Mouse (Mus musculus) cerebellum, adult 8-10 months (tissue): Measurements from ENCODE around the gene Adssl1.

ENCODE experiments used
- DNase-seq: peaks from one replicate; pipeline ENCODE4 v3.0.0; 2022

Gene Adssl1

GRCm38 (mm10) chr12:112619686-112620353, at the start of gene Adssl1:
Gene Adssl1 (plus strand): TSS chr12:112620045.
- peak; percentile 51 for DNase-seq

DNA sequence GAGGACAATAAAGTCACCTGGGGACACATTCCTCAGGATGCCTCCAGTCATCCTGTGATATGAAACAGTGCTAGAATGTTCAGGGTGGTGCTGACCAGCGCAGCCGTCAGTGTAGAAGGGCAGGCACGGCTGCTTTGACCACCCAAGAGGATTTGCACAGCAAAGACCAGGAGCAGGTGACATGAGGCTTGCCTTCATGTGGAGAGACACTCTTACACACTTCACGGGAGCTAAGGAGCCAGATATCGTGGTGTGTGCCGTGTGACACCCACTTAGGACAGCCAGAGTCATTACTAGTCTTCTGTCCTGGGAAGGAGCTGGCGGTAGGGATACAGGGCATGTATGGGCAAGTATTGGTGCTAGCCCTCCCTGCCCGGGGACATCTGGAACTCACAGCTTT, 49.7 kb upstream of the Adssl1 start:
- DNase-seq, result no peak

DNA sequence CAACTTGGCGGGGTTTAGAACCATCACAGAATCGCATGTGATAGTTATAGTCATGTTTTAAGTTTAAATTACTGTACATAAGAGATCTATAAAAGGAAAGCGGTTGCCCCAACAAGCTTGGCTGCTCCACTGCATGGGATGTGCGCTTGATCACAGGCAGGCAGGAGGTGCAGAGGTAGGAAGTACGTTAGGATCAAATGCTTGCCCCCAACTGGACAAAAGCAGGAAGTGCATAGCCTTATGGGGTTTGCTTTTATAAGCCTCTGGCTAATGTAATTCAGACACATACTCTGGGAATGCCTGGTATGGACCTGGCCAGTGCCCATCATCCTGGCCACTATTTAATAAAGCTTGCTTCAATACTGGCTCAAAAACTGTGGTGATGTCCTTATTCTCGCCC, 48.8 kb upstream of the Adssl1 start:
- no peak for DNase-seq

- no peak for DNase-seq
Measured at GRCm38 (mm10) chr12:112575274-112575986, 44.4 kb upstream of the Adssl1 start.

DNA sequence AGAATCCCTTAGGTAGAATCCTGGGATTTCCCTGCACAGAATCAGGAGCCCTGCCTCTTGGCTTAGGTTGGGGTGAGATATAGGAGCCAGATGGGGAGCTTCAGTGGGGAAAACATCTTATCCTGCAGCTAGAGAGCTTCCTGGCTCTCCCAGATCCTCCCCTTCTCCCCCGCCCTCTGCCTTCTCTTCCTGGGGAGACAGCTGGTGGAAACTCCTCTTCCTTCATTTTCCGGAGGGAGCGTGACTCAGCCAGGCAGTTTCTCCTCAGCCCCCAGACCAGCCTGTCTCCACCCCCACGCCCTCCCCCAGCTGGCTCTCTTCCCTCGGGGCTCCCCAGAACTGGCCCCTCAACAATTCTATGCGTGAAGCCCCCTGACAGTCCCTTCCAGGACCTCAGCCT, 43.5 kb upstream of the Adssl1 start:
- DNase-seq, result no peak

GRCm38 (mm10) chr12:112576749-112577148, 43.1 kb upstream of the Adssl1 start:
- DNase-seq, result no peak

DNA sequence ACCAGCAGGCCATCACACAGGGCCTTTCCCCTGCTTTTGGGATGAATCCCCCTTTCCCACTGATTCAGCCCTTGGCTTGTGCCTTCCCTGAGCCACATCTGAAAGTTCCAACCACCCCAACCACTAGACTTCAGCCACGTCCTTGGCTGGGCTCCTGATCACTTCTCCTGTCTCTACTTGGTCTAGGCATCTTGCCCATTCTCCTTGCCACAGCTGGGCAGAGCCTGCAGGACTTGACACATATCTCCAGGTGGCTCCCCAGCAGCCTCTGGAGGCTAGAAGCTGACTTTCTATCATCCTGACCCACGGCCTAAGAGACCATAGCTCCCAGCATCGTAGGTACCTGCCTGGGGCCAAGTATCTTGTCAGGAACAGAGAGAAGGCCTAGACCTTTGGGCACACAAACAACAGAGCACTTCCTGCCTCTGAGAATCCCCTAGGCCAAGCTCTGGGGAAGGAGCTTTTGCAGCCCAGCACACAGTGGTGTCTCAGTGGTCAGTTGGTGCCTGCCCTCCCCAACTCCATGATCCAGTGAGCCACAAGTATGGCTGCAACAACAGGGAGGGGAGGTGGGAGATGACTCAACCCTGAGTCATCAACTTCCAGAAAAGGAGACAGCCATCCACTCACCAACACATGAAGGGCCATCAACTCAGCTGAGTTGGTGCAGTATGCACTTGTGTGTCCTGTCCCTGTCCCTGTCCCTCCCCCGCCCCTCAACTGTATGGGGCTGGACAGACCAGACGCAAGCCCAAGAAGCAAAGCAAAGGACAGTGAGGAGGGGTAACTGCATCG, 41.4 kb upstream of the Adssl1 start:
- no peak for DNase-seq

GRCm38 (mm10) chr12:112579430-112579829, 40.4 kb upstream of the Adssl1 start:
- DNase-seq, result no peak

DNA sequence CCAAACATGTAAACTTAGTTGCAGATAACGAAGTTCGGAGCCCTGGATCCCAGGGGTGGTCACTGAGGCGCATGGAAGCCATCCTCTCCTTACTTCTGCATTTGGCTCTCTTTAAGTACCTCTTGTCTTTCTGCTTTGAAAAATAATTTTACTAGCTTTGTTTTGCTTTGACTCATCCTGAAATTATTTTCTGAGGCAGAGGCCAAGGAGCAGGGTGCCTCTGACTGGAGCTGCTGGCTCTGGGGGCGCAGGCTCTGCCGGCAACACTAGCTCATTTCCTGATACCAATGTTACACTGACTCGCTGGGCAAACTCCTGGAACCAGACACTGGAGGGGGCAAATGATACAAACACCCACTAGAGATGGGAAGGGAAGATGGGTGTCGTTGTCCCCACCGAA, 39.9 kb upstream of the Adssl1 start:
- no peak for DNase-seq

GRCm38 (mm10) chr12:112581113-112581512, 38.7 kb upstream of the Adssl1 start:
- DNase-seq, result no peak

DNA sequence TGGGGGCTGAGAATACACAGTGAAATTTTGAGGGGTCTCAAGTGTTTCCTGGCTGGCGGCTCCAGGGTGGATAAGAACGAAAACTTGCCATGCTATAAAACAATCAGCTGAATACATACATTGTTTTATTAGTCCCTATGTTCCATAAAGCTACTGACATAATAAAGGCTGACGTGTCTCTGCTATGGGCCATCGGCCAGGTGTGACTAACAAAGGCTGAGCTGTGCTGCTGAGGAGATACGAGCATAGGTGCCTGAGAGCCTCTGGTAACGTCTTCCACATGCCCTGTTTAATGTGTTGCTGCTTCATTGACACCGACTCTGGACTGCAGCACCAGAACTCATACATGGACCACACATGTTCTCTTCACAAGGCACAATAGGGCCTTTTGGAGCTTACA, 34.9 kb upstream of the Adssl1 start:
- no peak for DNase-seq

DNA sequence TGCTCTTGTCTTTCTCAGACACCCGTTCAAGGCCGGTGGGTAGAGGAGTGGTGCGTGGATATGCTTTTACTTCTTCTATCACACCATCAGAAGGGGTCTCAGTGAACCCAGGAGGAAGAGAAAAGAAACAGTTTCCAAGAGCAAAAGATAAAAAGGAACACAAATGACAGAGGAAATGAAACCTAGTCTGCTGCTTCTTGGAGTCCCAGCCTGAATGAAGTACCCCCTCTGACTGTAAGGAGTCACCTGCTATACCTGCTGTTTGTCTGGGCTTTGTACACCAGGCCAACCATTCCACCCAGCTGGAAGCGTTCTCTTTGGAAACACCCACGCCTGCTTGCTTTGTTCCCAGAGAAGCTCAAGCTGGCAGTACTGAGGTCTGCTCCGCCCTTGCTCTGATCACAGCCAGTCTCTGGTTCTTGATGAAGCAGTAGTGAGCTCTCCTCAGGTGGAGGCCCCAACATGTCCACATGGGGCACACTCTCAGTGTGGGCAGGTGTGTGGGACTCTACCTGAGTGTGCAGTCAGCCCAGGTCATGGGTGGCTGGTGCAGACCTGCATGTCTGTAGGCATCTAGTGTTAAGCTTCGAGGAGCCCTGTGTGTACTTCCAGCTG, 33.8 kb upstream of the Adssl1 start:
- no peak for DNase-seq

DNA sequence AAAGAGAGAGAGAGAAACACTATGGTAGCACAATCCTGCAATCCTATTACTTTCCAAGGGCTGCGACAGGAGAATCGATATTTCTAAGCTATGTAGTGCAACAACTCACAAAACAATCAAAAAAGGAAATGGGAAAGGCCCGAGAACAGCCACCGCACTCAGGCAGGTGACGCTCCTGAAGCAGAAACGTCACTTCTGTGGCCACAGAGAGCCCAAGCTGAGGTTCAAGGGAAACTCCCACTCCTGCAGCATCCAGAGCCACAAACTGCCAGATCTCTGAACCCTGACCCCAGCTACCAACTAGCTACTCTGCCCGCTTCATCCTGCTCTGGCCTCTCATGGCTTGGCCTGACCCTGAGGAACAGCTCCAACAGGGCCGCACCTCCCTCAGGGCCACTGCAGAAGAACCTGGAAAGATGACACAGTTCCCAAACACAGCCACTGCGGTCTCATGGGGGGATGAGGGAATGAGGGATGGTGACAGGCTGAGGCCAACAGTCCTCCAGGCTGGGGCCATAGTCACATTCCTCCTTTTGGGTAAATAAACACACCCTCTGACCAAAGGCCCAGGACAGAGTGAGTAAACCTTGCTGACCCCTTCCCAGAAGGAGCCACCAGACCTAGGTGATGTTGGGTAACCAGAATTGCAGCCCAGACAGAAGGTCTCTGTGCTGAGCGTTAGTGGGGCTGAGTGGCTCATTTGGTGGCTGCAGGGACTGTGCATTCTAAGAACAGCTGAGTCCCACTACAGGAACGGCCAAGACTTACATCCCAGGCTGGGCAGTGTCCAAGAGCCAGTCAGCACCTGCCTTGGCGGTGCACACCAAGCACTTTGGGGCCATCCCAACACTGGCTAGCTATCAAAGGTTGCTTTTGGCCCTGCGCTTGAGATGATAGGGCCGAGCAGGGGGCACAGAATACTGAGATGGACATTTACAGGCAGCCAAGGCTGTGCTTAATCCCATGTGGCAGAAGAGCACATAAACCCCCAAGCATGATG, 32.4 kb upstream of the Adssl1 start:
- DNase-seq, result peak; percentile 43

DNA sequence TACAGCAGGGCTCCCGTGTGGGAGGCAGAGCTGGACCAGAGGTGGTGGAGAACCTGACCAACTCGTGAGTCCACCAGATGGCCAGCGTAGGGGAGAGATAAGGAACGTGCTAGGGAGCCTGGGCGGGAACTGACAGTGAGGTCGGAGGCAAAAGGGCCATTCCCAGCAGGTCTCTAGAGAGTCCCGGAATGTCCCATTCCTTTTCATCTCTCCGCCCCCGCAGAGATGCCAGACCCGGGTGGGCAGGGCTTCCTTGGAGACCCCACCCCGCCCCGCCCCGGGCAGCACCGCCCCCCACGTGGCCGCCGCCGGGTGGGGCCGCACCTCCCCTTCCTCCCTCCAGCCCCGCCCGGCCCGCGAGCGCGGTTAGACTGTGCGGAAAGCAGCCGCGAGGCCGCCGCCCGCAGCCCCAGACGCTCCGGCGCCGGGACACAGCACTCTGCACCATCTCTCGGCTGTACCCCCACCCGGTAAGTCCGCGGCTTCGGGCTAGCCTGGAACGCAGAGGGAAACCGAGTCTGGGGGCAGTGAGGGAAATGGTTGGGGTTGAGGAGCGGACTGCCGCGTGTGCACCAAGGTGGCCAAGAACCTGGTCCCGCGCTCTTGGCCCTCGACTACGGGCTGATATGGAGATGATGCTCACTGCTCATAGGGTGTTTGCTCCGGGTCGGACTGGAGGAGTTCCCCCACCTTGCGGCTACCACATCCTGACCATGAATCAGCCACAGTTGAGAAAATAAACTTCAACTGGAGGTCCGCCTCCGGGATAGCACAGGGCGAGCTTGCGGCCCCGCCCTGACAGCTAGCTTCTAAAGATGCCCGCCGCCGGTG, 31.2 kb upstream of the Adssl1 start, which contains the start of gene Inf2:
TSS of gene Inf2 (plus strand) at position 359 of the 831 bp plus-strand sequence.
- peak; percentile 36 for DNase-seq

DNA sequence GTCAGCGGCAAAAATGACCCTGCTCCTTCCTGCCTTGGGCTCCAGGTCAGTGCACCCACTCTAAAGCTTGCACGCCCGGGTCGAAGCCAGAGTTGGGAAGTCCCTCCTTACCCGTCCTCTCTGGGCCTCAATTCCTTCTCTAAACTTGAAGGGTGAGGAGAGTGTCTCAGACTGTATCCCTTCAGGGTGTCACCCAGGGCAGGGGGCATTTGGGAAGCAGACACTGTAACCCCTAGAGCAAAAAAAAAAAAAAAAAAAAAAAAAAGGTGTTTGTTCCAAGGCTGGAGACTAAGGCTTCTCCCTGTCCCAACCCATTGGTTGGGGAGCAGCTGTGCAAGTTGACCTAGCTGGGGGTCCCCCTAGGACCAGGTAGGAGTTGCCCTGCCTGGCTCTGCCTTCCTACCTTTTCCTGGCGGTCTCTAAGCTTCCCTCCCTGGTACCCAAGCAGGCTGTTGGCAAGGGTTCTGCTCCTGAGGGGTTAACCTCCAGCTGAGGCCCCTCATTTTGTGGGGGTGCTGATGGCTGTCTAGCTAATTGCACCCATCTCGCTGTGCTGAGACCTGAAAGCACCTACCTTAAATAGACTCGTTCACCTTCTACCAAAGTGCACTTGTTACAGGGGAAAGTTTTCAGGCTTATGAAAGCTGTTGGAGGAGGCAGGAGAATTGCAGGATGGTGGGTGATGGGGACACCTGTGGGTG, 30.2 kb upstream of the Adssl1 start:
- DNase-seq, result peak; percentile 15

- peak; percentile 84 for DNase-seq
Measured at GRCm38 (mm10) chr12:112590566-112591239, 29.1 kb upstream of the Adssl1 start.

- no peak for DNase-seq
Measured at GRCm38 (mm10) chr12:112591240-112591639, 28.6 kb upstream of the Adssl1 start.

DNA sequence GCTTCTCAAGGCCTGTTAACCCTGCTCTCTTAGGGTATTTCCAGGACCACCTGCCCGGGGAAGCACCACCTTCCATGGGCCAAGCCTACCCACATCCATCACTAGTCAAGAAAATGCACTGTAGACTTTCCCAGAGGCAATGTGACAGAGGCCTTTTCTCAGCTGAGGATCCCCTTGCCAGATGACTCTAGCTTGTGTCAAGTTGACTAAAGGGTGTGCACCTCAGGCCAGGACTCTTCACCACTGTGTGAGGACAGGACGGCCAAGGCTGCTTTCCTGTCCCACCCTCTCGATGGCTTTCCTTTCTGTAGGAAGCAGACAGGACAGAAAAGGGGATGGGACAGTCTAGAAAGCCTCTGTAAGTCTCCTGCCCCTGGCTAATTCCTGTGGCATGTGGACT, 28.1 kb upstream of the Adssl1 start:
- DNase-seq, result no peak

DNA sequence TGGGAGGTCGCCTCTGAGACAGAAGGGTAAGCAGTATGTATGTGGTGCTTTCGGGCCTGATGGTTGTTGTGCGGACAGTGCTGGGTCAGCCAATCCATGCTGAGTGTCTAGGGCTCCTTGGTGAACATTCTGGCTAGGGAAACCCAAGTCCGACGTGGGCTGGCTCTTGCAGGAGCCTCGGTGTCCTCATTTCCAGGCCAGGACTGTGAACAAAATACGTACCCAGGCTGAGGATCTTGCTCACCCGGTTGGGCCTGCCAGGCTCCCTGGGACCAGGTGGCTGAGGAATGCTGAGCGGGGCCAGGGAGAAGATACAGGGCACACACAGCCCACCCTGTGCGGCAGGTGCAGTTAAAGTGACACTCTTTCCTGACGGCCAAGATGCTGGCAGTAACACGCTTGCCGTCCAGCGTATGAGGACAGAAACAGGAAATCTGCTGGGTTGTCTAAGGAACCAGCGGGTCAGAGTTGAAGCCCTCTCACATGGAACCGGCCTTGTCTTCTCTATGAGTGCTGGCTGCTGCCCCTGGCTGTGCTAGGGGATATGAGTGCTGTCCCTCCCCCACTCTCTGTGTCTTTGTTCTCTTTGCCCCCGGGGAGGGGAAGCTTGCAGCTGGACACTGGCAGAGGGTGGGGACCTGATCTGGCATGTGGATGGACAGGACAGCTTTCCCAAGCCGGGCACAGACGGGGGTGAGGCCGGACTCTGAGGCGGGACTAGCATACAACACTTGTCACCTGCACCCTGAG, 26.7 kb upstream of the Adssl1 start:
- no peak for DNase-seq
